Mouse (Mus musculus) ovary, postnatal 36 days (tissue): ENCODE measurements around the gene Kng1.
A peak's percentile ranks its signal among the peaks of the same experiment; 100 is the strongest.
"Not testable (repeated sequence)": the region's sequence is repeated elsewhere in the genome, so short reads cannot be mapped to it uniquely, and the experiment has no call there.

Experiments
- DNase-seq: peaks from one replicate; pipeline ENCODE4 v3.0.0; 2022; ENCODE audit warnings: low spot score, mixed read lengths

Gene Kng1

GRCm38 (mm10) chr16:23094136-23094535 lies 36.5 kb downstream of the Kng1 start:
- DNase-seq: no peak

- DNase-seq: not testable (repeated sequence)
Measured at GRCm38 (mm10) chr16:23095581-23095980, 37.9 kb downstream of the Kng1 start.

DNA sequence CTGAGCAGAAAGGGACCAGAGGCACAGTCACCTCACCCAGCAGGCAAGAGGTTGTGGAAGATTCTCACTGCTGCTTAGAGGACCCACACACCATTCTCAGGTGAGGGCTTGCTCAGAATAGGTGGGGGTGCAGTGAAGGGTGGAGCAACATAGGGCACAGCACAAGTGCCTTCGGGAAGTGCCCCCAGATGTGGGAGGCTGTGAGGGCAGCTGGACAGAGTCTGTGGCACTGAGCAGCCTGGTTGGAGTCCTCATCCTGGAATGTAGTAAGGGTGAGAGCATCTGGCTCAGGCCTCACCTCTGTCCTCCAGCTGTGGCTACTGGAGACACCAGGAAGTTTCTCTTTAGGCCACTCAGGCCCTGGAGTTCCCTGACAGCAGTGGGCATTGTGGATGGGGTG lies 39.2 kb downstream of the Kng1 start:
- not testable (repeated sequence) for DNase-seq

- DNase-seq: not testable (repeated sequence)
Measured at GRCm38 (mm10) chr16:23097290-23098104, 39.8 kb downstream of the Kng1 start.

DNA sequence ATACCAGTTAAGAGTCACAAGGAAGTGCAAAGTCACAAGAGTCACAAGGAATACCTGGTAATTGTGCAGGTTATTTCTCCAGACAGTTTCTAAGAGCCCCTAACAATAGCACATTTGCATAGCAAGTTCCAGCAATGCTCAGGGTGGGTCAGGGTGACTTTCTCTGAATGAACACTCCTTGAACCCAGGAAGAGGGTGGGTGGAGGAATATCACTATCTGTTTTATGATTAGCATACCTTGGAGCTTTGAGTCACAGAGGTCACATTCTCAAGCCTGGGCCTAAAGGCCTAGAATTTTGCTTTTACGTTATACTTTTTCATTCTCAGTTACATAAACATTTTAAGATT lies 40.4 kb downstream of the Kng1 start:
- DNase-seq: not testable (repeated sequence)

- no peak for DNase-seq
Measured at GRCm38 (mm10) chr16:23099632-23100031, 42.0 kb downstream of the Kng1 start.

- DNase-seq: peak; percentile 31
Measured at GRCm38 (mm10) chr16:23100099-23100575, 42.5 kb downstream of the Kng1 start.

- DNase-seq: peak; percentile 8
Measured at GRCm38 (mm10) chr16:23100613-23101012, 42.9 kb downstream of the Kng1 start.

- no peak for DNase-seq
Measured at GRCm38 (mm10) chr16:23102340-23103037, 44.8 kb downstream of the Kng1 start.

DNA sequence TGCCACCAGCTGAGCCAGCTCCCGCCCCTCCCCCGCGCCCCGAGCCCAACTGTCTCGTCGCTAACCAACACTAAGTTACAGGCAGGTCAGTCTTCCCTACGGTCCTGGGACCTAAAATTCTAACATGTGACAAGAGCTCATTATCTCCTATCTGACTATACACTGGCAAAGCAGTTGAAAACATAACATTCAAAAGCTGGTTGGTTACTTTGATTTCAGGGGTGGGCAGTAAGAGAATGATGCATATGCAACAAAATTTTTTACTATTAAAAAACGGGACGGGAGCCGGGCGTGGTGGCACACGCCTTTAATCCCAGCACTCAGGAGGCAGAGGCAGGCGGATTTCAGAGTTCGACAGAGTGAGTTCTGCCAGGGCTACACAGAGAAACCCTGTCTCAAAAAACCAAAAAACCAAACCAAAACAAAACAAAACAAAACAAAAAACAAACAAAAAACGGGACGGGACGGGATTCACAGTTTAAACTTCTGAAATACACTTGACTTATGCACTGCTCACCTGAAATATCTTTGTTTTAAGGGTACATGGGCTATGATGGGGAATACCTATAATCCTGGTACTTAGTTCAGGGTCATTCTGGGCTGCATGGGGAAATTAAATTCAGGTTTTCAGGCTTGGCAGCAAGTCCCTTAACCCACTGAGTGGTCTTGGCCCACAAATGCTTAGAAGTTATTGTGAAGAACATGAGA lies 45.5 kb downstream of the Kng1 start:
- DNase-seq: peak; percentile 27

- no peak for DNase-seq
Measured at GRCm38 (mm10) chr16:23103841-23104240, 46.2 kb downstream of the Kng1 start.

DNA sequence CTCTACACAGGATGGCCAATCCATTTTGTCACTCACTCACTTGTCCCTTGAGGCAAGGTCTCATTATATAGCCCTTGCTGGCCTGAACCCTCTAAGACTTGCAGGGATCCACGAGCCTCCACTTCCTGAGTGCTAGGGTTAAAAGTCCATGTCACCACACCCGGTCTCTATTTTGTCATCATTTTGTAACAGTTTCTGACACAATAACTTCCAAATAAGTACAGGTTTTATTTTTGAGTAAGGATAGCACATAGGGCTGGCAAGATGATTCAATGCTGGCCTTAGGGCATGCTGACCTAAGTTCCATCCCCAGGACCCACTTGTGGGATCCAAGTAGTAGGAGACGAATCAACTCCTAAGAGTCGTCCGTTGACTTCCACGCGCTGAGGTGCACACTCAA lies 48.5 kb downstream of the Kng1 start:
- DNase-seq: no peak

- peak; percentile 94 for DNase-seq
Measured at GRCm38 (mm10) chr16:23107231-23107942, 49.7 kb downstream of the Kng1 start, which contains the start of gene Eif4a2. TSS of gene Eif4a2 (plus strand) at chr16:23107444.

DNA sequence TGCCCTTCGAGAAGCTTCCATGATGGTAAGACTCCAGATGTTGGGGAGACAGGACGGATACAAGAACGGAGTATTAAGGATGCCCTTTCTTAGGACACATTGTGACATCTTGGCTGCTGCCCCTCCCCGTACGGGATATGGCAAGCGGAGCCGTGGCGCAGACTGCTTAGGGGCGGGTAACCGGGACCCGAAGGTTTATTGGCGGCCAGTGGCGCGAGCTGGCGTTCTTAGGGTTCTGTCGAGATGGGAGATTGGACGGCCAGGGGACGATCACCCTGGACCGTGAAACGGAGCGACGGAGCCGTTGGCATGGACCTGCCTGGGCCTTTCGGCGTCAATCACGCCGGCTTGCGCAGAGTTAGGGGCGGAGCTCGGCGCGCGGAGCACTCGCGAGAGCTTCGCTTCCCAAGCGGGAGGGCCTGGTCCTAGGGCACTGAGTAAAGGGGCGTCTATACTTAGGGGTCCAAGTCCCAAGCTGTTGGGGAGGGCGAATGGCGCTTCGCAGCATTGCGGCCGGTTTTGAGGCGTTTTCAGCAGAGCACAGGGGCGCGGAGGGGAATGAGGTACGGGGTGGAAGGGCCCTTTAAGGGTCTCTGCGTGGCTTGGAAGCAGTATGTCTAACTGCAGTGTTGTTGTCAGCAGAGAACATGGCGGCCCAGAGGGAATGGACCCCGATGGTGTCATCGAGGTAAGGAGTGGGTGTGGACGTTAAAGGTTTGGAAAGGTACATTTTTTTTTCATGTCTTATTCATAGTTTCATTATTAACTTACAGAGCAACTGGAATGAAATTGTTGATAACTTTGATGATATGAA lies 50.5 kb downstream of the Kng1 start:
- peak; percentile 81 for DNase-seq

DNA sequence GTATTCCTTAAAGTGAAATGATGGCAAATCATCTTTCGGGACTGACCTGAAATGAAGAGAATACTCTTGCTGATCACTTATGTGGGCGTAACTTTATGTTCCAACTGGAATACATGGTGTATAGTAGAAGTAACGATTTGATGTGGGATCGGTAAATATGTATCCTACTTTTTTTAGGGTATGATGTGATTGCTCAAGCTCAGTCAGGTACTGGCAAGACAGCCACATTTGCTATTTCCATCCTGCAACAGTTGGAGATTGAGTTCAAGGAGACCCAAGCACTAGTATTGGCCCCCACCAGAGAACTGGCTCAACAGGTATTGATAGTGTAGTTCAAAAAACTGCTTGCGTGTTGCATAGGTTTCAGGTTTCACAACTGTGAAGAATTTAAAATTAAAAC lies 51.3 kb downstream of the Kng1 start:
- DNase-seq: no peak

- no peak for DNase-seq
Measured at GRCm38 (mm10) chr16:23109350-23110280, 52.0 kb downstream of the Kng1 start.

- DNase-seq: no peak
Measured at GRCm38 (mm10) chr16:23112348-23112747, 54.7 kb downstream of the Kng1 start.

GRCm38 (mm10) chr16:23112861-23113435 lies 55.3 kb downstream of the Kng1 start:
- DNase-seq: no peak

GRCm38 (mm10) chr16:23113903-23114302 lies 56.2 kb downstream of the Kng1 start:
- DNase-seq: no peak
